Mouse (Mus musculus): ENCODE data around the gene Plxna2. TPM values are rescaled to one million over a fixed set of nuclear protein-coding genes. Genes with fewer than 3 reads are reported as not detected.
A peak's percentile ranks its signal among the peaks of the same experiment; 100 is the strongest.

Gene Plxna2
- polyA plus RNA-seq, 1 experiment from 2014 or later: 76.0 TPM

GRCm38 (mm10) chr1:194703235-194703634, 85.2 kb downstream of the Plxna2 start:
- H3K9me3 ChIP-seq (ENCODE audit: control insufficient read depth, low read length): no peaks in the 10 kb centered on the region
- H3K9ac ChIP-seq (replicated peaks; ENCODE audit: low read depth, low read length): no peak overlapping the region
- H3K27me3 ChIP-seq (ENCODE audit: control insufficient read depth, insufficient read depth, low read length): no peaks in the 10 kb centered on the region
- no peaks in the 10 kb centered on the region for H3K36me3 ChIP-seq (ENCODE audit: control insufficient read depth, insufficient read depth, low read length)
- H3K4me3 ChIP-seq (ENCODE audit: low read depth, low read length): no peak overlapping the region
- no peak overlapping the region for H3K27ac ChIP-seq (ENCODE audit: low read depth, low read length)
- no peak overlapping the region for H3K4me2 ChIP-seq (ENCODE audit: low read depth, low read length)
- peaks cover 8% of the 10 kb centered on the region; the same call in 1 of the 2 replicates for H3K4me1 ChIP-seq (ENCODE audit: control insufficient read depth, insufficient read depth, low read length)
- no peak for ATAC-seq (ENCODE audit: low read depth)
- 27% methylated on average over 2 of the region's 2 CpGs for WGBS

GRCm38 (mm10) chr1:194704171-194704855, 86.3 kb downstream of the Plxna2 start:
- WGBS: 88% methylated on average over 1 of the region's 1 CpGs
- ATAC-seq (ENCODE audit: low read depth): no peak
- no peak overlapping the region for H3K27ac ChIP-seq (ENCODE audit: low read depth, low read length)

DNA sequence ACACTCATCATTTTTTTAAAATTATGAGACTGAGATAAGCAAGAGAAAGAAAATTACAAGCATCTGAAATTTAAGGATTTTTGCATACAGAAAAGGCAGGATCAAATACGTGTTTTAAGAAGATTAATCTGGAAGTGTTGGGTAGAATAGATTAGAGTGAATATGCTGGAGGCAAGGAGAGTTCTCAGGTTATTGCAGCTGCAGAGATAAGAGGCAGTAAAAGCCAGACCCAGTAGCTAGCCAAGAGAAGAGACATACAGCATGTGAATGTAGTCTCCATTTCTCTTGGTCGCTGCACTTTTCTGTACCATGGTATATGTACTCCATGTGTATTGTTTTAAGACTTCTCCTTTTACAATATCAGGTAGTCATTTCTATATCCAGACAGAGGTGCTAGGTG, 88.5 kb downstream of the Plxna2 start:
- no peak overlapping the region for H3K27ac ChIP-seq (ENCODE audit: low read depth, low read length)
- H3K36me3 ChIP-seq (ENCODE audit: control insufficient read depth, insufficient read depth, low read length): no peaks in the 10 kb centered on the region
- H3K27me3 ChIP-seq (ENCODE audit: control insufficient read depth, insufficient read depth, low read length): no peaks in the 10 kb centered on the region
- no peak overlapping the region for H3K4me2 ChIP-seq (ENCODE audit: low read depth, low read length)
- WGBS: 75% methylated on average over 2 of the region's 2 CpGs
- H3K4me3 ChIP-seq (ENCODE audit: low read depth, low read length): no peak overlapping the region
- H3K4me1 ChIP-seq (ENCODE audit: control insufficient read depth, insufficient read depth, low read length): peaks cover 8% of the 10 kb centered on the region; the same call in 1 of the 2 replicates
- no peak for ATAC-seq (ENCODE audit: low read depth)
- H3K9ac ChIP-seq (replicated peaks; ENCODE audit: low read depth, low read length): no peak overlapping the region
- no peaks in the 10 kb centered on the region for H3K9me3 ChIP-seq (ENCODE audit: control insufficient read depth, low read length)

More at GRCm38 (mm10) chr1:194704171-194704855, 86.3 kb downstream of the Plxna2 start:
- H3K4me3 ChIP-seq (ENCODE audit: low read depth, low read length): no peak overlapping the region
- no peaks in the 10 kb centered on the region for H3K27me3 ChIP-seq (ENCODE audit: control insufficient read depth, insufficient read depth, low read length)
- no peak overlapping the region for H3K4me2 ChIP-seq (ENCODE audit: low read depth, low read length)
- H3K36me3 ChIP-seq (ENCODE audit: control insufficient read depth, insufficient read depth, low read length): no peaks in the 10 kb centered on the region
- no peak overlapping the region for H3K9ac ChIP-seq (replicated peaks; ENCODE audit: low read depth, low read length)
- no peaks in the 10 kb centered on the region for H3K9me3 ChIP-seq (ENCODE audit: control insufficient read depth, low read length)
- peaks cover 8% of the 10 kb centered on the region; the same call in 1 of the 2 replicates for H3K4me1 ChIP-seq (ENCODE audit: control insufficient read depth, insufficient read depth, low read length)

- ATAC-seq (ENCODE audit: low read depth): peak; percentile 67; the same call in 1 of the 2 replicates
- Histone ChIP-seq H3K4me2 (ENCODE audit: low read depth, low read length) (no peak overlapping the region), H3K4me1 (ENCODE audit: control insufficient read depth, insufficient read depth, low read length) (peaks cover 11% of the 10 kb centered on the region; the same call in 1 of the 2 replicates), H3K9ac (replicated peaks; ENCODE audit: low read depth, low read length) (no peak overlapping the region), H3K36me3 (ENCODE audit: control insufficient read depth, insufficient read depth, low read length) (no peaks in the 10 kb centered on the region), H3K27ac (ENCODE audit: low read depth, low read length) (peak overlapping the region; percentile 28; the same call in 1 of the 2 replicates), H3K9me3 (ENCODE audit: control insufficient read depth, low read length) (no peaks in the 10 kb centered on the region), H3K4me3 (ENCODE audit: low read depth, low read length) (no peak overlapping the region), H3K27me3 (ENCODE audit: control insufficient read depth, insufficient read depth, low read length) (no peaks in the 10 kb centered on the region)
- 3% methylated on average over 2 of the region's 2 CpGs for WGBS
Observed at GRCm38 (mm10) chr1:194712373-194712772, 94.4 kb downstream of the Plxna2 start.

DNA sequence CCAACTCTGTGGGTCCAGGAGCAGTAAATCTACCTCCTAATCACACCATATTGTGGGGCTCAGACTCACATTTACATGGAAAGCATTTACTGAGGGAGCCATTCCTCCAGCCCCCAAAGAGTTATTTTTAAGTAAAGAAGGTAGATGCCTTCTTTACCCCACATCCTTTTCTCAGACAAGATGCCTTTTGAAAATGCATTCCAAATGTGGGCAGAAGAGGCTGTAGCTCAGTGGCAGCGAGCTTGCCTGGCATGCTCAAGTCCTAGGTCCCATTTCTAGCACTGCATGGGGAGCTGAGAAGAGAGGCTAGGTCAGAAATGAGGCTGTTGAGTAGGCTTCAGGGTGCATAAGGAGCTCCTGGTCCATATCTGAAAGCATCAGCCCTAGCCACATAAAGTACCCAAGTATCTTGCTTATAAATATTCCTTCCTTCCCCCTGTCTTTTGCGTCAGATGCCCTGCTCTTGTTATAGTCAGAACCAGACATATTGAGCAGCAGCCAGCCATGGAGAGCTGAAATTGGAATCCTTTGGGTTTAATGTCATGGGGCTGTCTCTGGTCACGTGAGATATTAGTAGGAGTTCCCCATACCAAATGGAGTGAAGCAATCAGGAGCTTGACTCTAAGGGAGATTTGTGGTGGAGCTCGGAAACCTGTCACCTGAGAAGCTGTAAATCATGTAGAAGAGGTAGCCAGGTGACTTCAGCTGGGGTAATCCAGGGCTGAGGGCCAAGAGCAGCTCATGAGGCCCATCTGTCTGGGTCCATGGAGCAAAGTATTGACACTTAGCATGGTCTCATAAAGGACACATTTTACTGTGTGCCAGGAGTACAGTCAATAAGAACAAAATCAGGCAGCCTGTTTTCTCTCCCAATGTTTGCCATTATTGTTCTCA, 96.4 kb downstream of the Plxna2 start:
- 65% methylated on average over 4 of the region's 4 CpGs for WGBS

DNA sequence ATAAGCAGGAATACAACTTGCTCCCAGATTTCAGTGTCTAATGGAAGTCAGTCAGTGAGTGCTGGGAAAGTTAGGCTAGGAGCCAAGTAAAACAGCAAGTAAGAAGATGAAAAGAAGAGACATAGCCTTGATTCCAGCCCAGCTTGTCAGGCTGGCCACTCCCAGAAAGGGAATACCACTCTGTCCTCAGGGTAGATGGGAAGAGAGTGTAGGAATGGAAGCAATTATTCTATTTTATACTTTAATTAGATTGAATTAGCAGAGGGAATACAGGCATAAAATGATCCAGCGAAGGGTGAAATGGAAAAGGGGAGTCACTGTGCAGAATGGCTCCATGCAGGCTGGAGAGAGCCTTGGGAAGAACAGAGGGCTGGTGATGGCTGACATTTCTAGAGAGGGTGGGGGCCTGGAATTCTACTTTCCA, 99.4 kb downstream of the Plxna2 start:
- Histone ChIP-seq H3K4me1 (ENCODE audit: control insufficient read depth, insufficient read depth, low read length) (peaks cover 31% of the 10 kb centered on the region), H3K9me3 (ENCODE audit: control insufficient read depth, low read length) (no peaks in the 10 kb centered on the region), H3K4me2 (ENCODE audit: low read depth, low read length) (no peak overlapping the region), H3K27ac (ENCODE audit: low read depth, low read length) (no peak overlapping the region), H3K27me3 (ENCODE audit: control insufficient read depth, insufficient read depth, low read length) (no peaks in the 10 kb centered on the region), H3K36me3 (ENCODE audit: control insufficient read depth, insufficient read depth, low read length) (no peaks in the 10 kb centered on the region; the same call in 1 of the 2 replicates), H3K4me3 (ENCODE audit: low read depth, low read length) (no peak overlapping the region), H3K9ac (replicated peaks; ENCODE audit: low read depth, low read length) (no peak overlapping the region)
- ATAC-seq (ENCODE audit: low read depth): peak; percentile 29; the same call in 1 of the 2 replicates
- 57% methylated on average over 1 of the region's 1 CpGs for WGBS

More for the DNA sequence above, 96.4 kb downstream of the Plxna2 start:
- Histone ChIP-seq H3K4me3 (ENCODE audit: low read depth, low read length) (no peak overlapping the region), H3K9me3 (ENCODE audit: control insufficient read depth, low read length) (no peaks in the 10 kb centered on the region), H3K36me3 (ENCODE audit: control insufficient read depth, insufficient read depth, low read length) (no peaks in the 10 kb centered on the region; the same call in 1 of the 2 replicates), H3K9ac (replicated peaks; ENCODE audit: low read depth, low read length) (no peak overlapping the region), H3K4me1 (ENCODE audit: control insufficient read depth, insufficient read depth, low read length) (peaks cover 11% of the 10 kb centered on the region; the same call in 1 of the 2 replicates), H3K4me2 (ENCODE audit: low read depth, low read length) (no peak overlapping the region), H3K27me3 (ENCODE audit: control insufficient read depth, insufficient read depth, low read length) (no peaks in the 10 kb centered on the region), H3K27ac (ENCODE audit: low read depth, low read length) (no peak overlapping the region)
- ATAC-seq (ENCODE audit: low read depth): no peak; the same call in 1 of the 2 replicates

DNA sequence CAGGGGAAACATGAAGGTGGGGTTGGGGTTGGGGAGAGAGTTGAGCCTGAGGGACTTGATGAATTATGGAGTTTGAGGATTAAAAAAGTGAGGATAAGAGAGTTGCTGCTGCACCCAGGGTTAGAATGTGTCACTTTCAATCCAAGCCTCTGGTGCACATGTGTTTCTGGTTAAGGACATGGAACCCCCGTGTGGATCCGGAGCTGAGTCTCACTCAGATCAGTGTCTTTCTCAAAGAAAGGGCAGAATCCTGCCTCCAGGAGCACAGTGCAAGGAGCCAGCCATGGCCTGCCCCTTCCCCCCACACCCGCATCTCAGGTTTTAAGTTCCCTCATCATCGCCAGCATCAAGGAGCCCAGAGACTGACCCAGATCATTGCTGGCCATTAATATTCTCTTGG, 102.4 kb downstream of the Plxna2 start:
- 55% methylated on average over 4 of the region's 4 CpGs for WGBS
- Histone ChIP-seq H3K9me3 (ENCODE audit: control insufficient read depth, low read length) (no peaks in the 10 kb centered on the region), H3K27ac (ENCODE audit: low read depth, low read length) (peak overlapping the region; percentile 66; the same call in 1 of the 2 replicates), H3K4me1 (ENCODE audit: control insufficient read depth, insufficient read depth, low read length) (peaks cover 29% of the 10 kb centered on the region), H3K4me3 (ENCODE audit: low read depth, low read length) (no peak overlapping the region), H3K4me2 (ENCODE audit: low read depth, low read length) (no peak overlapping the region), H3K9ac (replicated peaks; ENCODE audit: low read depth, low read length) (no peak overlapping the region), H3K36me3 (ENCODE audit: control insufficient read depth, insufficient read depth, low read length) (no peaks in the 10 kb centered on the region; the same call in 1 of the 2 replicates), H3K27me3 (ENCODE audit: control insufficient read depth, insufficient read depth, low read length) (no peaks in the 10 kb centered on the region)
- ATAC-seq (ENCODE audit: low read depth): no peak

DNA sequence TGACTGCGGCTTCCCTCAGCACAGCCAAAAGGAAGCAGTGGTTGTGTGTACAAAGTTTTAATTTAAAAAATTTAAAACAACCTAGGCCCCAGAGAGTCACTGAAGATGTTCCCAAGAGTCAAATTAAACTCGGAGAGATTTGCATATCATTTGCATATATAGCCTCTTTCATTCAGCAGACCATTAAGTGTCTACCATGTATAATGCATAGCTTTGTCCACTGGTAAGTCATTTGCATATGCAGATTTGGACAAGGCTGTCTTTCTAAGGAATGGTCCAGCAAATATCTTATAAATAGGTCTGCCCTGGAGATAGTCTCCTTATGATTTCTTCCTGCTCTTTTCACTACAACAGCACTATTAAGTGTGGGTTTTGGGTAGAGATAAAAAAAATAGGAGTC, 103.2 kb downstream of the Plxna2 start:
- Histone ChIP-seq H3K4me2 (ENCODE audit: low read depth, low read length) (no peak overlapping the region), H3K4me3 (ENCODE audit: low read depth, low read length) (no peak overlapping the region), H3K27me3 (ENCODE audit: control insufficient read depth, insufficient read depth, low read length) (no peaks in the 10 kb centered on the region), H3K9ac (replicated peaks; ENCODE audit: low read depth, low read length) (no peak overlapping the region), H3K9me3 (ENCODE audit: control insufficient read depth, low read length) (no peaks in the 10 kb centered on the region), H3K27ac (ENCODE audit: low read depth, low read length) (peak overlapping the region; percentile 66; the same call in 1 of the 2 replicates), H3K36me3 (ENCODE audit: control insufficient read depth, insufficient read depth, low read length) (no peaks in the 10 kb centered on the region; the same call in 1 of the 2 replicates), H3K4me1 (ENCODE audit: control insufficient read depth, insufficient read depth, low read length) (peaks cover 29% of the 10 kb centered on the region)
- ATAC-seq (ENCODE audit: low read depth): peak; percentile 75; the same call in 1 of the 2 replicates
- WGBS: 29% methylated on average over 2 of the region's 2 CpGs

Data from neural tube, embryonic 14.5 days (tissue).